Mouse (Mus musculus) G1E-ER4 (cell line): ENCODE data around the gene Ulk4. TPM values are rescaled to one million over a fixed set of nuclear protein-coding genes. Genes with fewer than 3 reads are reported as not detected.

Experiments
- GATA1 ChIP-seq: IDR thresholded peaks from one replicate; pipeline ENCODE4 v1.8.0; 2012; ENCODE audit warnings: low read length, inconsistent platforms
- polyA plus RNA-seq: library from polyadenylated mRNA; stranded (reverse); fragments of >175 nt; gene quantifications from 2 replicates; pipeline ENCODE4 v1.2.3, GENCODE M21; 2012

Gene Ulk4
- polyA plus RNA-seq, 1 experiment = 0.17 TPM

DNA sequence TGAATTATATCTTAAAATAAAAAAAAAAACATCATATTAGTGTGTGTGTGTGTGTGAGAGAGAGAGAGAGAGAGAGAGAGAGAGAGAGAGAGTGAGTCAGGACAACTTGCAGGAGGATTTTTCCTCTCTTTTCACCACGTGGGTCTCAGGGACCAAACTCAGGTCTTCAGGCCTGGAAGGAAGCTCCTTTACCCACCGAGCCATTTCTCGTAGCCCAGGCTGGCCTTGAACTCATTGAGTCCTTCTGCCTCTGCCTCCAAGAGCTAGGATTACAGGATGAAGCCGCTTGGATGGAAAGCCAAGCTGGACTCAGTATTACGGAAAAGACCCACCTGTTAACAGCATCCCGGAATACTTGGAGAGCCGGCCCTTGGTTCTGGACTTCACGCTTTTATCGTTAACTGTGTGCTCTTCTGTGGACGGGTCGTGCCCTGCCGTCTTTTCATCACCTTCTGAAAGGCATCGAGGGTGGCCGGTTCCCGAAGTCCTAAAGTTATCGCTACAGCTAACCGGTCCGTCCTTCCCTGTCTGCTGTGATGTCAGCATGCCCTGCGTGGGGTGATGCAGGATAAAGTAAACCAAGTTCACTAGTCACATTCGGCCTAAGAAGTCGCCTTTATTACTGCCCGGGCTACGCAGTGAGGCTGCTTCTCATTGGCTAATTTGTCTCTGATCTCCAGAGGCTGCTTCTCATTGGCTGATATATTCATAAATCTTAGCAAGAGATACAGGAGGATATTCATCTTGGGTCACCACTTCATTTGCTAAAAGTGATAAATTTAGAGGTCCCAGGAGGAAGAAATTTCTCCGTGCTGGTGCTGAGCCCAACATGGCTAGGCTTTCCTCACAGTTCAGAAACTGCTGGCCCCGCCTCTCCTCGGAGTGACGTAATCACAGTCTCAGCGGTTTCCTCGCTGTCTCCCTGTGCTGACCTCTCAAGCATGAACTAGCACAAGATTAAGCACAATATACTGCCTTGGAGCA lies 8.6 kb upstream of the Ulk4 start:
- TF ChIP-seq GATA1 = no peak

- TF ChIP-seq GATA1 = no peak
These were observed 7.4 kb upstream of the Ulk4 start for GRCm38 (mm10) chr9:121284422-121284821.

- TF ChIP-seq GATA1 = no peak
These were observed 6.7 kb upstream of the Ulk4 start for GRCm38 (mm10) chr9:121283620-121284185.

DNA sequence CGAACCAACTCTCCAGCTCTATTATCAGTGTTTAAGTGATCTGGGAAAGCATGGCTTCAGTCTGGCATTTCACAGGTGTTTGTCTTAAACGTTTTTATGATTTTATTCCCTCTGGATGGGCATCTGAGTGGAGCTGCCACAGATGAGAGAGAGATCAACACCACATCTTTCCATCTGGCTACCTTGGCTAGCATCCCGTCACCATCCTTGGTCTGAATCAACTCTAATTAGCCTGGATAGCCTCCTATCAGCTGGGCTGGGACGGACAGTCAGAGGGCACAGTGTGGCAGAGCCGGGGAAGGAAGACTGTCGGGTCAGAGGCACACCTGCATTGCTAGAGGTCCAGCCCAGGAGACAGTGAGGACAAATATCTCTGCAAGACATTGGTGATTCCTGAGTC lies 4.9 kb upstream of the Ulk4 start:
- TF ChIP-seq GATA1 = no peak

DNA sequence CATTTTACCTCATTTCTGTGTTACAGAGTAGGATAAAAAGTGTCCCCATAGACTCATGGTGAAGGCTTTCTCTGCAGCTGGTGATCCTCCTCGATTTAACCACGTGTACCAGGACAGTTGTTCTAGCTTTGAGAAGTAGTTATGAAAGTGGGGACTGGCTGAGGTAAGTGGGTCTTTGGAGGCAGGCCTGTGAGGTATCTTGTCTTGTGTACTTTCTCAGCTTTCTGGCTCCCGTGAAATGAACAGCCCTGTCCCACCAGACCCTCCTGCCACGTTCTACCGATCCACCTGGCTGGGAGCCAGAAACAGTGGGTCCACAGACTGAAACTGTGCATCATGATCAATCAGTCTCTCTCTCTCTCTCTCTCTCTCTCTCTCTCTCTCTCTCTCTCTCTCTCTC lies 2.2 kb upstream of the Ulk4 start:
- no peak for TF ChIP-seq GATA1

DNA sequence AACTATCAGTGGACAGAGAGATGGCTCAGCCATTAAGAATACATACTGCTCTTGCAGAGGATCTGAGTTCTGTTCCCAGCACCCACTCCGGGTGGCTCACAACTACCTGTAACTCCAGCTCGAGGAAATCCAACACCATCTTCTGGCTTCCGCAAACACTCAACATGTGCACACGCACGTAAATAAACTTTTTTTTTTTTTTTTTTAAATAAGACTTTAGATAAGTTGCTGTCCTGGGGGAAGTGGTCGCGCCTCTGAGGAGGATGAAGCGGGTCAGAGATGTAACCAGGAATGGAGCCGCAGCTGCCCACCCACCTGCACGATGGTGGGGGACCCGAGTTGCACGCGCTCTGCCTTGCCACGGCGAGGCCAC lies 266 bp downstream of the Ulk4 start:
- TF ChIP-seq GATA1 = no peak

DNA sequence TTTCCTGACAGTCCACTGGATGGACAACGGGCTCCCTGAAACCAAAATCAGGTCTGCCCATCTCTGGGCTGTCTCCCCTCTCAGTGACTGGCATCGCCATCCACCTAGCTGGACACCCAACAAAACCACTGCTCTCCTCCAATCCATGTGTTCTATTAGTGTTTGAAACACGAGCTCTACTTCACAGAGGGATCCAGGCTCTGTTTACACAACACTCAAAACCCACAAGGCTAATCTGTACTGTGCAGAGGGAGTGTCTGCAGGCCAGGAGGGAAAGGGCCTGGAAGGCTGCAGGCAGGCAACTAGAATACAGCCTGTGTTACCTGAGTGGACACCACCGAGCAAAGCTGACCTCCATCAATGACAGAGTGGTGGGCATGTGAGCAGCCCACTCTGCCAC lies 5.4 kb downstream of the Ulk4 start:
- TF ChIP-seq GATA1 = no peak

DNA sequence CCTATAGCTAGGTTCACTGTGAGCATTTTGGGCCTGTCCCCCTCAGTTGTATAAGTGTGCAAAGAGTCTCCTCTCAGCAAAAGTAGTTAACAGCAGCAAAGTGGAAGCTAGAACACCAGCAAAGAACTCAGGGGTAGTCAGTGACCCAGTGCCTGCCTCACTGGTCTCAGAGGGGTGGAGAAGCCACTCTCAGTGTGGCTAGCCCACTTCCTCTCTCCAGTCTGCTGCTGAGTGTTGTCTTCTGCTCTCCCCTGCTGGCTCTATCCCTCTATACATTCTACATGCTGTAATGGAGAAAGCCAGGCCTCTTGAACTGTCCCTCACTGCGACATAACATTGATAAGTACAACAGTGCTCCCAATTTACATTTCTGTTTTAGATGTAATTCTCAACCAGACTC lies 5.8 kb downstream of the Ulk4 start:
- TF ChIP-seq GATA1 = no peak

GRCm38 (mm10) chr9:121265307-121265706 lies 11.7 kb downstream of the Ulk4 start:
- TF ChIP-seq GATA1 = no peak

GRCm38 (mm10) chr9:121257106-121257505 lies 19.9 kb downstream of the Ulk4 start:
- no peak for TF ChIP-seq GATA1

DNA sequence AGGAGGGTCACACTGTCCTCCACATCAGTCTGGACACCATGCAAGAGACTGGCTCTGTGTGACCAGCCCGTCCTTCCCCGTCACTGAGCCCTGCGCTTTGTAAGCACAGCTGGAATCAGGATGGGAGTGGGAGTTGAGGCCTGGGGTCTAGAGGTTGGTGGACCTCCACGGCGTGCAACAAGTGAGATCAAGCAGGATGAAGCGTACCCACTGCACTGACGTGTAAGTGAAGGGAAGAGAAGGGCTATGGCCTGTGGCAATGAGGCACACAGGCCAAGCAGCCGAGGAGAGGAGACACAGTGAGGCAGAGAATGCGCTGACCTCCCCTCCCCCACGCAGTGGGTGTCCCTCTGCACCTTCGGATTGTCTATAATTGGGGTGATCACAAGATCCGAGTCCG lies 22.2 kb downstream of the Ulk4 start:
- no peak for TF ChIP-seq GATA1

DNA sequence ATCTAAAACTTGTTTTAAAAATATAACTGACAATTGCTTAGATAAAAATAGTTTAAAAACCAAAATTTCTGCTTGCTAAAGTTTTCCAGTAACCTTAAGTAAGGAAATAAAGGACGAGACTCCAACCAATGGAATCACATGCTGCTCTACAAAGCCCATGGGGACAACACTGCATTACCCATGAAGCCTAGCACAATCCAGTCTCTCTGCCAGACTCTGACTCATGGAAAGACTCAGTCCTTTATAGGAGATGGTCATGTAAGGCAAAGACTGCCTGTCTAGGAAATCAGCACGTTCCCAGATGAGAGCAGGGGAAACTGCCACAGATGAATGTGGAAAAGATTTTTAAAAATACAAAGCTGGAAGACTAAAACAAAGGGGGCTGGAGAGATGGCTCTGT lies 23.0 kb downstream of the Ulk4 start:
- no peak for TF ChIP-seq GATA1

- no peak for TF ChIP-seq GATA1
These were observed 26.1 kb downstream of the Ulk4 start for GRCm38 (mm10) chr9:121250854-121251253.

DNA sequence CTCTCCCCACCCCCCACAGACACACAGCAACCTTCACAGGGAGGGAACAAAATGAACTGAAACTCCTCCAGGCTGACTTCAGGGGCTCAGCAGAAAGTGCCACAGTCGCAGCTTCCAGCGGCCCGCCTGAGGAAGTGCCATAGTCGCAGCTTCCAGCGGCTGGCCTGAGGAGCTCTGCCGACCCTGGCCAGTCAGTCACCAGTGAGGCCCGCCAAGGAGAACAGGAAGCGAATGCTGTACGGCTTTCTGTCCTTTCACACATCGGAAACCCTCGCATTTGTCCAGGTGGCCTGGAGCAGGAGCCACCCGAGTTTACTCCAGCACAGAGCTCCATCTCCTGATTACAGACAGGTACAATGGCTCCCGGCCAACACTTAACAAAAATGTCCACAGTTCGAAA lies 27.2 kb downstream of the Ulk4 start:
- no peak for TF ChIP-seq GATA1

- TF ChIP-seq GATA1 = no peak
These were observed 28.8 kb downstream of the Ulk4 start for GRCm38 (mm10) chr9:121247956-121248775.

DNA sequence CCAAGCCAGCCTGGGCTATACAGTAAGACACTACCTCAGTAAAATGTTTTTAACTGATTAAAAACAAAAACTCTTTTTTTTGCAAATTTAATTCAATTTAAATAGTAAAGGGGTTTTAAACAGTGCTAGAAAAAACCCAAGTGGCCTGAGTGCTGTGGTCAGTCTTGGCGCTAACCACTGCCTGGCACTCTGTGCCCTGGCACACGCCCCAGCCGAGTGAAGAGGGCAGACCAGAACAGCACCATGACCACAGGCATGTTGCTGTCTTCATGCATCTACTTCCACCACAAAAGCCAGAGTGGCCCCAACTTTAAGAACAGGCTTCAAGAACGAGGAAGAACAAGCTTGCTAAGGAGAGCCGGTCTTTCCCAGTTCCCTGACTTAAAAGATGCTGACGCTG lies 29.9 kb downstream of the Ulk4 start:
- no peak for TF ChIP-seq GATA1
